Mouse (Mus musculus) mouse embryonic stem cell (cell line): ENCODE results near the gene Scarf1.

ENCODE experiments used
- in situ Hi-C, 2 experiments: fragments of 300-500 bp; cut with MboI; formaldehyde crosslinking; loops; 1 replicate in 1 of 2; 3 replicates in 1 of 2; pipeline ENCODE4 v1.14.3; 2019 to 2020; ENCODE audit warnings: low sequenced_read_pairs in 2 of 2, low pct_unique_long_range_greater_than_20kb in 1 of 2, mixed read lengths in 1 of 2; ENCODE audit not compliant: unreplicated experiment in 1 of 2

Scarf1 gene

GRCm38 (mm10) chr11:75572854-75573650, 59.7 kb downstream of the Scarf1 start:
- in situ Hi-C loops = loop anchor here in 1 of 2 experiments (5.0 kb wide), 1 partner anchor 41 kb away; the partner anchor contains the start of gene Slc43a2

- in situ Hi-C loops = loop anchor here in 1 of 2 experiments (5.0 kb wide), 1 partner anchor 42 kb away; the partner anchor contains the start of gene Slc43a2
These were observed 61.2 kb downstream of the Scarf1 start for GRCm38 (mm10) chr11:75574378-75575123.

- in situ Hi-C loops = no loop called here
These were observed 62.3 kb downstream of the Scarf1 start for GRCm38 (mm10) chr11:75575560-75576123.
